Mouse (Mus musculus) midbrain, embryonic 10.5 days (tissue): Measurements from ENCODE around the gene Nfib. TPM values are rescaled to one million over a fixed set of nuclear protein-coding genes. Genes with fewer than 3 reads are reported as not detected.
A peak's percentile ranks its signal among the peaks of the same experiment; 100 is the strongest.

Experiments
- DNase-seq: peaks from one replicate; pipeline ENCODE4 v3.0.0-alpha.2; 2017; ENCODE audit warnings: low spot score
- H3K27ac ChIP-seq: fragments of 300-500 bp; sonication (generic); replicated peaks from 2 replicates; pipeline ENCODE4 v1.5.1; 2016; ENCODE audit warnings: mild to moderate bottlenecking
- H3K27me3 ChIP-seq: fragments of 300-500 bp; sonication (generic); 2 replicates; pipeline ENCODE4 v1.6.1; 2016; ENCODE audit warnings: low read depth, mild to moderate bottlenecking; ENCODE audit not compliant: poor library complexity, severe bottlenecking
- H3K36me3 ChIP-seq: fragments of 300-500 bp; sonication (generic); 2 replicates; pipeline ENCODE4 v1.6.1; 2016; ENCODE audit warnings: mild to moderate bottlenecking, moderate library complexity
- H3K4me1 ChIP-seq: fragments of 300-500 bp; sonication (generic); 2 replicates; pipeline ENCODE4 v1.6.1; 2016
- H3K4me3 ChIP-seq: fragments of 300-500 bp; sonication (generic); 2 replicates; pipeline ENCODE4 v1.5.1; 2016; ENCODE audit warnings: mild to moderate bottlenecking, moderate library complexity
- H3K9me3 ChIP-seq: fragments of 300-500 bp; sonication (generic); replicated peaks from 2 replicates; pipeline ENCODE4 v1.6.1; 2016; ENCODE audit warnings: mild to moderate bottlenecking
- WGBS: fragments of 180-500 bp; shearing (Covaris S2); methylation state at CpG from one replicate; pipeline ENCODE4 v1.1.7; 2016; 5-methylcytosine and 5-hydroxymethylcytosine counted together
- polyA plus RNA-seq: library from polyadenylated mRNA; unstranded; fragments of >200 nt; fragmentation: Nextera tagmentation; extraction: Ambion mirVana; gene quantifications from 2 replicates; pipeline ENCODE4 v1.2.1, GENCODE M21; 2016

The Nfib gene
- polyA plus RNA-seq, 1 experiment from 2014 or later: 9.8 TPM

- 91% methylated on average over 5 of the region's 5 CpGs for WGBS
These were observed 262.5 kb downstream of the Nfib start for GRCm38 (mm10) chr4:82443003-82443402.

GRCm38 (mm10) chr4:82440606-82441005 is 264.9 kb downstream of the Nfib start:
- H3K4me3 ChIP-seq: no peak overlapping the region
- no peak for DNase-seq
- H3K9me3 ChIP-seq: no peaks in the 10 kb centered on the region
- H3K27ac ChIP-seq: no peak overlapping the region
- no peaks in the 10 kb centered on the region for H3K27me3 ChIP-seq
- peaks cover 3% of the 10 kb centered on the region for H3K4me1 ChIP-seq
- H3K36me3 ChIP-seq: no peaks in the 10 kb centered on the region
- WGBS: 83% methylated on average over 2 of the region's 2 CpGs

More at GRCm38 (mm10) chr4:82443003-82443402, 262.5 kb downstream of the Nfib start:
- Histone ChIP-seq H3K27ac (no peak overlapping the region), H3K27me3 (no peaks in the 10 kb centered on the region), H3K4me1 (peaks cover 8% of the 10 kb centered on the region), H3K4me3 (no peak overlapping the region), H3K9me3 (no peaks in the 10 kb centered on the region), H3K36me3 (no peaks in the 10 kb centered on the region)
- no peak for DNase-seq

GRCm38 (mm10) chr4:82439813-82440212 is 265.7 kb downstream of the Nfib start:
- Histone ChIP-seq H3K27ac (no peak overlapping the region), H3K36me3 (no peaks in the 10 kb centered on the region), H3K4me1 (peaks cover 3% of the 10 kb centered on the region), H3K9me3 (no peaks in the 10 kb centered on the region), H3K4me3 (no peak overlapping the region), H3K27me3 (no peaks in the 10 kb centered on the region)
- 84% methylated on average over 8 of the region's 8 CpGs for WGBS
- no peak for DNase-seq

- 95% methylated on average over 5 of the region's 5 CpGs for WGBS
- no peak overlapping the region for H3K27ac ChIP-seq
These were observed 266.9 kb downstream of the Nfib start for GRCm38 (mm10) chr4:82438631-82439030.

GRCm38 (mm10) chr4:82437533-82438318 is 267.8 kb downstream of the Nfib start:
- no peak for DNase-seq
- H3K4me3 ChIP-seq: no peak overlapping the region
- no peaks in the 10 kb centered on the region for H3K36me3 ChIP-seq
- WGBS: 93% methylated on average over 12 of the region's 12 CpGs
- no peaks in the 10 kb centered on the region for H3K9me3 ChIP-seq
- no peaks in the 10 kb centered on the region for H3K27me3 ChIP-seq
- no peak overlapping the region for H3K27ac ChIP-seq
- H3K4me1 ChIP-seq: peaks cover 3% of the 10 kb centered on the region

More at GRCm38 (mm10) chr4:82438631-82439030, 266.9 kb downstream of the Nfib start:
- Histone ChIP-seq H3K9me3 (no peaks in the 10 kb centered on the region), H3K4me3 (no peak overlapping the region), H3K4me1 (peaks cover 3% of the 10 kb centered on the region), H3K36me3 (no peaks in the 10 kb centered on the region), H3K27me3 (no peaks in the 10 kb centered on the region)
- DNase-seq: no peak

- Histone ChIP-seq H3K36me3 (no peaks in the 10 kb centered on the region), H3K27me3 (no peaks in the 10 kb centered on the region), H3K27ac (no peak overlapping the region), H3K9me3 (no peaks in the 10 kb centered on the region), H3K4me1 (peaks cover 3% of the 10 kb centered on the region), H3K4me3 (no peak overlapping the region)
- 87% methylated on average over 2 of the region's 2 CpGs for WGBS
- no peak for DNase-seq
These were observed 268.9 kb downstream of the Nfib start for GRCm38 (mm10) chr4:82436656-82437055.

GRCm38 (mm10) chr4:82435716-82436115 is 269.8 kb downstream of the Nfib start:
- Histone ChIP-seq H3K27me3 (no peaks in the 10 kb centered on the region), H3K36me3 (no peaks in the 10 kb centered on the region), H3K27ac (0 out of 2 replicates have a peak overlapping the region, but pooled peaks have one; percentile 34), H3K9me3 (no peaks in the 10 kb centered on the region), H3K4me3 (no peak overlapping the region), H3K4me1 (peaks cover 3% of the 10 kb centered on the region)
- DNase-seq: no peak
- 61% methylated on average over 5 of the region's 5 CpGs for WGBS

- Histone ChIP-seq H3K27ac (no peak overlapping the region), H3K27me3 (no peaks in the 10 kb centered on the region), H3K4me1 (peaks cover 3% of the 10 kb centered on the region), H3K4me3 (no peak overlapping the region), H3K36me3 (no peaks in the 10 kb centered on the region), H3K9me3 (no peaks in the 10 kb centered on the region)
- WGBS: 80% methylated on average over 13 of the region's 13 CpGs
- no peak for DNase-seq
These were observed 271.4 kb downstream of the Nfib start for GRCm38 (mm10) chr4:82433926-82434705.

GRCm38 (mm10) chr4:82431831-82432230 is 273.7 kb downstream of the Nfib start:
- no peak overlapping the region for H3K4me3 ChIP-seq
- WGBS: 96% methylated on average over 8 of the region's 8 CpGs
- no peaks in the 10 kb centered on the region for H3K36me3 ChIP-seq

GRCm38 (mm10) chr4:82430802-82431201 is 274.7 kb downstream of the Nfib start:
- Histone ChIP-seq H3K27ac (no peak overlapping the region), H3K36me3 (no peaks in the 10 kb centered on the region), H3K9me3 (no peaks in the 10 kb centered on the region), H3K27me3 (no peaks in the 10 kb centered on the region), H3K4me3 (no peak overlapping the region), H3K4me1 (peaks cover 6% of the 10 kb centered on the region; the same call in 1 of the 2 replicates)
- WGBS: 56% methylated on average over 3 of the region's 3 CpGs
- no peak for DNase-seq

More at GRCm38 (mm10) chr4:82431831-82432230, 273.7 kb downstream of the Nfib start:
- no peaks in the 10 kb centered on the region for H3K27me3 ChIP-seq
- H3K27ac ChIP-seq: no peak overlapping the region
- no peaks in the 10 kb centered on the region for H3K9me3 ChIP-seq
- DNase-seq: no peak
- peaks cover 9% of the 10 kb centered on the region for H3K4me1 ChIP-seq

GRCm38 (mm10) chr4:82426224-82426623 is 279.3 kb downstream of the Nfib start:
- no peak overlapping the region for H3K4me3 ChIP-seq
- no peak for DNase-seq
- H3K9me3 ChIP-seq: no peaks in the 10 kb centered on the region
- H3K27me3 ChIP-seq: no peaks in the 10 kb centered on the region
- H3K4me1 ChIP-seq: peaks cover 6% of the 10 kb centered on the region; the same call in 1 of the 2 replicates
- no peak overlapping the region for H3K27ac ChIP-seq
- 86% methylated on average over 4 of the region's 4 CpGs for WGBS
- H3K36me3 ChIP-seq: no peaks in the 10 kb centered on the region

- H3K4me3 ChIP-seq: no peak overlapping the region
- no peak for DNase-seq
- H3K27ac ChIP-seq: no peak overlapping the region
- no peaks in the 10 kb centered on the region for H3K36me3 ChIP-seq
- no peaks in the 10 kb centered on the region for H3K27me3 ChIP-seq
- H3K9me3 ChIP-seq: no peaks in the 10 kb centered on the region
- 78% methylated on average over 4 of the region's 4 CpGs for WGBS
- H3K4me1 ChIP-seq: no peaks in the 10 kb centered on the region
These were observed 287.3 kb downstream of the Nfib start for GRCm38 (mm10) chr4:82418241-82418640.

- 75% methylated on average over 4 of the region's 4 CpGs for WGBS
- Histone ChIP-seq H3K27ac (no peak overlapping the region), H3K36me3 (no peaks in the 10 kb centered on the region), H3K9me3 (no peaks in the 10 kb centered on the region), H3K27me3 (no peaks in the 10 kb centered on the region), H3K4me1 (0 out of 2 replicates have a peak, but pooled peaks cover 4% of the 10 kb centered on the region), H3K4me3 (no peak overlapping the region)
- no peak for DNase-seq
These were observed 289.7 kb downstream of the Nfib start for GRCm38 (mm10) chr4:82415817-82416216.
